Mouse (Mus musculus): Measurements from ENCODE around the gene Txndc9. TPM values are rescaled to one million over a fixed set of nuclear protein-coding genes. Genes with fewer than 3 reads are reported as not detected.

The Txndc9 gene
- polyA plus RNA-seq (2014; fragmentation: Illumina TruSeq; extraction: RNeasy Lipid Tissue Mini Kit (QIAGEN cat#74804); ENCODE audit: low read depth, low replicate concordance): 45.9 TPM

DNA sequence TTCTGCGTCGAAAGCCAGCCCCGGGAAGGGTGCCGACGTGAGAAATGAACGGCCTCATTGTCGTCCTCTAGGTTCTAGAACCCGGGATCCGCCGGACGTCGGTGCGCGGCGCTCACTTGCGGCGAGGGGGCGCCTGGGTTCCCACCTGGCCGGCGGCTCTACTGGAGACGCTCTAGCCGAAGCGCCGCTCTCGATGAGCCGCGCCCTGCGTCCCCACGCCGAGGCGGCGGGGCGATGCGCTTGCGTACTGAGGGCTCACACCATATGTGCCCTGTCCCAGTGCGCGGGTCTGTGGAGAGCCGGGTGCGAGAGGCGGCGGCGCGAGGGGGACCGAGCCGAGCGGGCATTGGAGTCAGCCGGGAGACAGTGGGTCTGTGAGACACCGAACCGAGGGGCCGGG lies at the start of gene Txndc9, which contains the start of gene Eif5b:
Gene Txndc9, minus strand, starts transcription at position 27 of the 400 bp plus-strand sequence.
Gene Eif5b, plus strand, starts transcription at position 144 of the 400 bp plus-strand sequence.

DNA sequence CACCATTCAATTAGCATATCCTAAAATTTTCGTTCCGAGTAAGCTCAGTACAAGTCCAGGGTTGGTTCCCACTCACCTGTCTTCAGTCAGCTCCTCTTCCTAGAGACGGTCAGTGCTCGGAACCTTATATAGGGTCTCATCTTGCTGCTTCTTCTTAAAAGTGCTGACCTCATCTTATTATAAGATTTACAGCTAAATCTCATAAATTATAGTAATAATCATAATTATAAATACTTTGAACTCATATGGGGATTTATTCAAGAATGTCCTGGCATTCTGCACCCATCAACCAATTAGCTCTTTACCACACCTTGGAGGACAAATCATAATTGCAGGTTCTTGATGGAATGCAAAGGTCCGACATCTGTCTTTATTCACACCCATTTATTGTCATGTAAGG lies 40.0 kb downstream of the Txndc9 start, which contains the start of gene Lyg1:
Gene Lyg1, minus strand, starts transcription at position 101 of the 400 bp plus-strand sequence.

Other genes starting within 250 kb of the Txndc9 start
- 7.4 TPM for gene Tsga10, start 131.5 kb downstream of the Txndc9 start, polyA plus RNA-seq (2014; fragmentation: Illumina TruSeq; extraction: RNeasy Lipid Tissue Mini Kit (QIAGEN cat#74804); ENCODE audit: low read depth, low replicate concordance)
- 5.4 TPM for gene Lipt1, start 126.2 kb downstream of the Txndc9 start, polyA plus RNA-seq (2014; fragmentation: Illumina TruSeq; extraction: RNeasy Lipid Tissue Mini Kit (QIAGEN cat#74804); ENCODE audit: low read depth, low replicate concordance)
- 24.2 TPM for gene Mitd1, start 107.5 kb downstream of the Txndc9 start, polyA plus RNA-seq (2014; fragmentation: Illumina TruSeq; extraction: RNeasy Lipid Tissue Mini Kit (QIAGEN cat#74804); ENCODE audit: low read depth, low replicate concordance)
- gene Mrpl30, start 107.4 kb downstream of the Txndc9 start, polyA plus RNA-seq (2014; fragmentation: Illumina TruSeq; extraction: RNeasy Lipid Tissue Mini Kit (QIAGEN cat#74804); ENCODE audit: low read depth, low replicate concordance): 163 TPM
- gene Lyg2, start 81.4 kb downstream of the Txndc9 start, polyA plus RNA-seq (2014; fragmentation: Illumina TruSeq; extraction: RNeasy Lipid Tissue Mini Kit (QIAGEN cat#74804); ENCODE audit: low read depth, low replicate concordance): 0.11 TPM
- gene Lyg1, start 40.1 kb downstream of the Txndc9 start, polyA plus RNA-seq (2014; fragmentation: Illumina TruSeq; extraction: RNeasy Lipid Tissue Mini Kit (QIAGEN cat#74804); ENCODE audit: low read depth, low replicate concordance): not detected
- gene Eif5b, start 117 bp upstream of the Txndc9 start, polyA plus RNA-seq (2014; fragmentation: Illumina TruSeq; extraction: RNeasy Lipid Tissue Mini Kit (QIAGEN cat#74804); ENCODE audit: low read depth, low replicate concordance): 37.0 TPM
- 14.4 TPM for gene Rev1, start 131.9 kb upstream of the Txndc9 start, polyA plus RNA-seq (2014; fragmentation: Illumina TruSeq; extraction: RNeasy Lipid Tissue Mini Kit (QIAGEN cat#74804); ENCODE audit: low read depth, low replicate concordance)